Mouse (Mus musculus) natural killer cell, adult 2 months (primary cell): Measurements from ENCODE around the gene Serpina3i.
"Not testable (repeated sequence)": the region's sequence is repeated elsewhere in the genome, so short reads cannot be mapped to it uniquely, and the experiment has no call there.

ENCODE experiments used
- DNase-seq, 2 experiments: peaks; one replicate each; pipeline ENCODE4 v3.0.0; 2022; ENCODE audit warnings: low spot score in 2 of 2

The Serpina3i gene

GRCm38 (mm10) chr12:104262863-104263262 lies at the start of gene Serpina3i:
Serpina3i (plus strand) TSS chr12:104263122.
- no peak for DNase-seq

- DNase-seq: peak in 1 of 2 experiments; percentile 30
Measured at GRCm38 (mm10) chr12:104213689-104214444, 49.1 kb upstream of the Serpina3i start.

- no peak for DNase-seq
Measured at GRCm38 (mm10) chr12:104214445-104214753, 48.5 kb upstream of the Serpina3i start, which contains the start of gene Serpina3f. Serpina3f (plus strand) TSS chr12:104214544.

- DNase-seq: no peak
Measured at GRCm38 (mm10) chr12:104215249-104215648, 47.7 kb upstream of the Serpina3i start.

GRCm38 (mm10) chr12:104221616-104222015 lies 41.3 kb upstream of the Serpina3i start:
- DNase-seq: no peak

GRCm38 (mm10) chr12:104223690-104224089 lies 39.2 kb upstream of the Serpina3i start:
- DNase-seq: no peak

GRCm38 (mm10) chr12:104224598-104225300 lies 38.2 kb upstream of the Serpina3i start:
- DNase-seq: no peak

- DNase-seq: no peak
Measured at GRCm38 (mm10) chr12:104230762-104231161, 32.2 kb upstream of the Serpina3i start.

GRCm38 (mm10) chr12:104235915-104236314 lies 27.0 kb upstream of the Serpina3i start, which contains the start of gene Serpina3g:
Serpina3g (plus strand) TSS chr12:104236245.
- peak; percentile 42 to 59 for DNase-seq

GRCm38 (mm10) chr12:104238048-104238447 lies 24.9 kb upstream of the Serpina3i start:
- not testable (repeated sequence) for DNase-seq

- DNase-seq: no peak
Measured at GRCm38 (mm10) chr12:104243307-104243706, 19.6 kb upstream of the Serpina3i start.

- no peak for DNase-seq
Measured at GRCm38 (mm10) chr12:104245092-104245491, 17.8 kb upstream of the Serpina3i start.

- no peak for DNase-seq
Measured at GRCm38 (mm10) chr12:104245595-104245994, 17.3 kb upstream of the Serpina3i start.

GRCm38 (mm10) chr12:104247553-104248002 lies 15.3 kb upstream of the Serpina3i start:
- no peak for DNase-seq

- DNase-seq: no peak
Measured at GRCm38 (mm10) chr12:104248231-104248630, 14.7 kb upstream of the Serpina3i start.

- no peak for DNase-seq
Measured at GRCm38 (mm10) chr12:104261041-104261440, 1.9 kb upstream of the Serpina3i start.

- peak in 1 of 2 experiments; percentile 13 for DNase-seq
Measured at GRCm38 (mm10) chr12:104266374-104266773, 3.5 kb downstream of the Serpina3i start.

- no peak for DNase-seq
Measured at GRCm38 (mm10) chr12:104278216-104279055, 15.5 kb downstream of the Serpina3i start.

- no peak for DNase-seq
Measured at GRCm38 (mm10) chr12:104279056-104279435, 16.1 kb downstream of the Serpina3i start.

- DNase-seq: no peak
Measured at GRCm38 (mm10) chr12:104283380-104283779, 20.5 kb downstream of the Serpina3i start.

GRCm38 (mm10) chr12:104288336-104288735 lies 25.4 kb downstream of the Serpina3i start:
- no peak for DNase-seq

- DNase-seq: no peak
Measured at GRCm38 (mm10) chr12:104289872-104290271, 26.9 kb downstream of the Serpina3i start.
